Mouse (Mus musculus): Measurements from ENCODE around the gene CN725425. TPM values are rescaled to one million over a fixed set of nuclear protein-coding genes. Genes with fewer than 3 reads are reported as not detected.

Gene CN725425
- not detected in 2 replicates for total RNA-seq (2017)

DNA sequence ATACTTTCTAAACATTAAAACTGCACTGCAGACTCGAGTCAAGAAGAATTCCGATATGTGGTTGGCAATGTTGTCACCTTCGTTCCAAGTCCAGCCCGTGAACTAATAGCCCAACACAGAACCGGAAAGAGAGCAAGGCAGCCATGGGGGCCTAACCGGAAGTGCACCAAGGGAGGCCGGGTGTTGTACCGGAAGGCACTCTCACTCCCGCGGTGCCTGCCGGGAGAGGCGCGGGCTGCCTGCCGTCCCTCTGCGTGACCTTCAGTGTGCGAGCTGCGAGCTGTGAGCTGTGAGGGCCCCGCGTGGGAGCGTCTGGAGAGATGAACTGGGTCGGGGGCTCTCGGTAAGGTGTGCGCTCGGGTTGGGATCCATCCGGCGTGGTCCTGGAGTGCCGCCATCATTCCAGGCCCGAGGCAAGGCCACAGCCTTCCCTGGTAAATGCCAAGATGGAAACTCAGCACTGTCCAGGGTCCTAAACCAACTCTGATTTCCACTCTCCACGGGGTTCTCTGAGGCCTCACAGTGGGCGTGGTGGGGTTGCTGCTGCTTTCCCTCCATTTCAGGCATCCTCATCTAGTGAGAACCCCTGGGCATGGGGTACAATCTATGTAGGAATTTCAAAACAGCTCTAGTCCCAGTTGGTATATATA lies at the start of gene CN725425:
TSS of gene CN725425 (plus strand) at position 239 of the 650 bp plus-strand sequence.
- no peak for ATAC-seq (replicated peaks in 1 of 2; ENCODE audit: insufficient read depth in 1 of 2, low FRiP score in 2 of 2, low TSS enrichment in 1 of 2, low read depth in 1 of 2, poor library complexity in 2 of 2, severe bottlenecking in 2 of 2)

DNA sequence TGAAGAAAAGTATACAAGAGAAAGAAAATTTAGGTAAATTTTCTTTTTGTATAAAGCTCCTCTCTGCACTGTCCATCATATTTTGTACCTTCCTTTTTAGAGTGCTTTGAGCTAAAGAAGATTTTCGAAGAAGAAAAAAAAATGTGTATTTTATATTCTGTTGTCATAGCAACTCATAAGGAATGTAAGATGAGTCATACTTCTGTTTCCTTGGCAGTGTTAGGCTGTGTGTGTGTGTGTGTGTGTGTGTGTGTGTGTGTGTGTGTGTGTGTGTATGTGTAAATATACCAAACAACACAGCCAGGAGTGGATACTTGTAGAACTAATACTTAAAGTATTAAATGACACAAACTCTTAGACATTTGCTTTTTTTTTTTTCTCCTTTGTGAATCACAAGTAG lies 46.7 kb upstream of the CN725425 start:
- ATAC-seq (replicated peaks in 1 of 2; ENCODE audit: insufficient read depth in 1 of 2, low FRiP score in 2 of 2, low TSS enrichment in 1 of 2, low read depth in 1 of 2, poor library complexity in 2 of 2, severe bottlenecking in 2 of 2): peak in 1 of 2 experiments; percentile 22; a peak in 1 of 4 replicates

DNA sequence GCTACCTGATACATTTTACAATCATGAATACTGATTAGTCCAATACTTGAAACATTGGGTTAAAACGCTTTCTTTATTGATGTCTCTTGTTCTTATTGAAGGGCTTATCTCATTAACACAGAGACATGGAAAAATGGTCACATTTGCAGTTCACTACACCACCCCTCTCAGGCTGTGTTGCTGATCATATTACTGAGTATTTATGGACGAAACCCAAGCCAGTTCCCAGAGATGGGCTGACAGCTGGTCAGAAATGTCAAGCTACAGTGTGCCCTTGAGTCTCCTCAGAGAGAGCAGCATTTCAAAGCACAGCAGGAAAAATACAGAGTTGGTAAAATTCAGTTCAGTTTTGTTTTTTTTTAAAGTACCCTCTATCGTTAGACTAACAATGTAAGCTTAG lies 46.0 kb upstream of the CN725425 start:
- no peak for ATAC-seq (replicated peaks in 1 of 2; ENCODE audit: insufficient read depth in 1 of 2, low FRiP score in 2 of 2, low TSS enrichment in 1 of 2, low read depth in 1 of 2, poor library complexity in 2 of 2, severe bottlenecking in 2 of 2)

DNA sequence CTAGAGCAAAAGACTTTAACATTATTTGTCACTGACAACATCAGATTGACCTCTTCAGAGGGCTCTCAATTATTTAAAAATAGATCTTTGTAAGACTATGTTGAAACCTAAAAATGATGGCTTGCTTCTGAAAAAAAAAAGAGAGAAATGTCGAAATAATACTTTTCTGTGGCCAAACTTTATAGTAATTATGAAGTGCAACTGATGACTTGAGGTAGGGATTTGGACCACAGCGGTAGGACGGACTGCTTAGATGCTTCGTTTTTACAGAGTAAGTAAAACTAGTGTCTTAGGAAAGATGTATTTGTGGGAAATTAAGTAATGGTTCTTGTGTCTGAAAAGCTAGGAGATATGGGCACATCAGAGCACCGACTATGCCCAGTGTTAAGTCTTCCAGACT lies 38.1 kb upstream of the CN725425 start:
- no peak for ATAC-seq (replicated peaks in 1 of 2; ENCODE audit: insufficient read depth in 1 of 2, low FRiP score in 2 of 2, low TSS enrichment in 1 of 2, low read depth in 1 of 2, poor library complexity in 2 of 2, severe bottlenecking in 2 of 2)

DNA sequence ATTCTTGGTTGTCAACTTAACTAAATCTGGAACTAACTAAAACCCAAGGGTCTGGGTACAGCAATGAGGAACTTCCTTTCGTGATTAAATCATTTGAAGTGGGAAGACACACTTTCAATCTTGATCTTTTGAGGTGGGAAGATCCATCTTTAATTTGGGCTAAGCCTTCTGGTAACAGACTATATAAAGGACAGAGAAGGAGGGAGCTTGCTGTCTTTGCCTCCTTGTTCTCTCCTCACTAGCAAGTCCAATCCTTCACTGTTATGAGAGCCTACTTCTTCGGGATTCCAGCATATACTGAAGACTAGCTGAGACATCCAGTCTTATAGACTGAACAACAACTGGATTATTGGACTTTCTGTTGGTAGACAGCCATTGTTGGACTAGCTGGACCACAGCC lies 35.8 kb upstream of the CN725425 start:
- ATAC-seq (replicated peaks in 1 of 2; ENCODE audit: insufficient read depth in 1 of 2, low FRiP score in 2 of 2, low TSS enrichment in 1 of 2, low read depth in 1 of 2, poor library complexity in 2 of 2, severe bottlenecking in 2 of 2): no peak

DNA sequence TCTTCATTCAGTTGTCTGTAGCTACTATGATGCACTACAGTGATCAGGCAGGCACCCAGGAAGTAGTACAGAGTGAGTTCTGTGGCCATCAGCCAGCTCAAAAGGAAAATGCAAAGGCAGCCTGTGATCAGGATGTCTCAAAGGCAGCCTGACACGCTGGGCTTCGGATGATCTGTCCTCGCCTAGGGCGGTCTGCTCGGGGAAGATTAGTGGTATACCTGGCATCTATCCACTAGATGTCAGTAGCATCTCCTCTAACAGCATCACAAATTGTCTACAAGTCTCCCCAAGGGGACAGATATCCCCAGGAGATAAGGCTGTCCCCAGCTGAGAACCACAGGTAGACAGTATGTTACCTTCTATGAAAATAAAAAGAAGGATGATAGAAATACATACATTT lies 34.3 kb upstream of the CN725425 start:
- ATAC-seq (replicated peaks in 1 of 2; ENCODE audit: insufficient read depth in 1 of 2, low FRiP score in 2 of 2, low TSS enrichment in 1 of 2, low read depth in 1 of 2, poor library complexity in 2 of 2, severe bottlenecking in 2 of 2): peak; percentile 67 to 81

DNA sequence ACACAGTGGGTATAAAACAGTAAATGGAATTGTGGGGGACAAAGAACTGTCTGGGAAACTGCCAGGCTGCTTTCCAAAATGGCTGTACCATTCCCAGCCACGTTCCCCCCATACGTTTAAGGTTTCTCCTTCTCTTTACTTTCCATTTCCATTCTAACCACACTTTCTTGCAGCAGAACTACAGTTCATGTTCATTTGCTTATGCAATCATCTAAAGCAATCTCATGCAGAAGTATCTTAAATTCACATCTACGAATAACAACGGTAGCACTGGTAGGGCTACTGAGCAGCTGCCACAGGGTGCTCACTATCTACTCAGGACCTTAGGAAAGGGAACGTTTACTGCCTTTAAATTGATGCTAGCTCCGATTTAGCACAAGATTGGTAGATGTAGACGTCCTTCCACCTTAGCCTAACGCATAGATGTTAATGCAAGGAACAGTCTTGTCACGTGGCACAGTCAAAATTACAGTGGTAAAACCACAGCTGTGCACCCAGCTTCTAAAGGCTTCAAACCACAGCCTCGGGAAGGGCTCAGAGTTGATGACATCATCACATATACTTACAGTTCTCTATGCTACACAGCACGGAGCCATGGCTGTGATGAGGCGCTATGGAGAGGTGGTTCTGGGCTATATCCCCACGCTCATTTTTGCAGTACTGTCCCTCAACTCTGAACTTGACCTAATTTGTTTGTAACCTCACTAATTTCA lies 31.3 kb upstream of the CN725425 start:
- ATAC-seq (replicated peaks in 1 of 2; ENCODE audit: insufficient read depth in 1 of 2, low FRiP score in 2 of 2, low TSS enrichment in 1 of 2, low read depth in 1 of 2, poor library complexity in 2 of 2, severe bottlenecking in 2 of 2): peak; percentile 65 to 70; a peak in 3 of 4 replicates

DNA sequence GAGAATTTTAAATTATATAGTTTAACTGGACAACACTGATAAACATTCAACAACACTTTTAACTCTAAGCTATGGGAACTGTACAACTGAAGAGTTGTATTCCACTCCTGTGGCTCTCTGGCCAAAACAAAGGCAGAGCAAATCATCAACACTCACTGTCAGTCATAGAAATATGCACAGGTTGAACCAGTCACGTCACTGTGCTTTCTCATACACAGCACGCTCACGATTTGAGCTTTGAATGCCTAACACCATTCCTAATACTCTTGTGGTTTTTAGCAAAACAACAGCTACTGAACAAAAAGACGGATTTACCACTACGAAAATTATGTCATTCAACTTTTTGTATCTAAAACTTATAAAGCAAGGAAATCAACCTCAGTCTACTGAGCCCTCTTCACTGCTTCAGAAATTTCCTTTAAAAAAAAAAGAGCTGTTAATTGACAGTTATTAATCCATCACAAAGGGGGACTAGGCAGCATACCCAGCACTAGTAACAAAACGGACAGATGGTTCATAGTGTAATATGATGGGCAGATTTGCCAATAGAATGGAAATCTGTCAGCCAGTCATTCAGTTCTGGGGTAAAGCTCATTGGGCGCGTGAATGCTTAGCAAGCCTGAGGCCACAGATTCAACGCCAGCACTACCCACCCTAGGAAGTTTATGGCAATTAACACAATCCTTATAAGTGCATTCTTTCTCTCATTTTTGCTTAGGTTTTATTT lies 28.5 kb upstream of the CN725425 start:
- no peak for ATAC-seq (replicated peaks in 1 of 2; ENCODE audit: insufficient read depth in 1 of 2, low FRiP score in 2 of 2, low TSS enrichment in 1 of 2, low read depth in 1 of 2, poor library complexity in 2 of 2, severe bottlenecking in 2 of 2)

DNA sequence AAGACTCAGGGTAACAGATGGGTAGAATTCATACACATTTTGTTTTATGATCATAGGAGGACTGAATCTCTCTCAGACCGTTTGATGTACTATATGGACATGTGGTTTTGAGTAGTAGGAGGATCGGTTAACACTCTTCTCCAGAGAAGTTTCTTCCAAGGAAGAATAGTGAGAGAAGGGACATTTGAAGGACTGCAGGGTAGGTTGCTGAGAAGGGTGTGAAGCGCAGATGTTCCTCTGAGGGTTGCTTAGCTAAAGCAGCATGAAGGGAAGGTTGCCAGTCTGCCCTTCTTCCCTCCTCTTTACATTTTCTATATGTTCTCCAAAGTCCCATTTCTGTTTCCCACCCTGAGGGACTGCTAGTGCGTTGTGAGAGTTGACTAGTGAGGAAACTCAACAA lies 28.0 kb upstream of the CN725425 start:
- ATAC-seq (replicated peaks in 1 of 2; ENCODE audit: insufficient read depth in 1 of 2, low FRiP score in 2 of 2, low TSS enrichment in 1 of 2, low read depth in 1 of 2, poor library complexity in 2 of 2, severe bottlenecking in 2 of 2): no peak

DNA sequence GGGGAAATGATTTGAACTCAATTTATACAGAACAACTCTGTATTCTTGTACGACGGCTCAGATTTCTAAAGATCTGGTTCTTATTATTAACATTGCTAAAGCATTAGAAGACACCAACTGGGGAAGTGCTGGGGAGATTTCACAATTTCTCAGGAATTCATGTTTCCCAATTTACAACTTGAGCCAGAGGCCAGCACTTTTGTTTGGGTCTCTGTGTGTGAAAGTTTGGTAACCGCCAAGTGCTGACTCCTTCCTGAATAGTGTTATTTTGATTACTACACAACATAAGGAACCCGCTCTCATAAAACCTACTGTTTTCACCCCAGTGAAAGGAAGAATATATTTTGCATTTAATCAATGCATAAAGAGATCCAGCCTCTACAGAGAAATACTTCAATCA lies 27.1 kb upstream of the CN725425 start:
- peak in 1 of 2 experiments; percentile 55; a peak in 1 of 4 replicates for ATAC-seq (replicated peaks in 1 of 2; ENCODE audit: insufficient read depth in 1 of 2, low FRiP score in 2 of 2, low TSS enrichment in 1 of 2, low read depth in 1 of 2, poor library complexity in 2 of 2, severe bottlenecking in 2 of 2)

DNA sequence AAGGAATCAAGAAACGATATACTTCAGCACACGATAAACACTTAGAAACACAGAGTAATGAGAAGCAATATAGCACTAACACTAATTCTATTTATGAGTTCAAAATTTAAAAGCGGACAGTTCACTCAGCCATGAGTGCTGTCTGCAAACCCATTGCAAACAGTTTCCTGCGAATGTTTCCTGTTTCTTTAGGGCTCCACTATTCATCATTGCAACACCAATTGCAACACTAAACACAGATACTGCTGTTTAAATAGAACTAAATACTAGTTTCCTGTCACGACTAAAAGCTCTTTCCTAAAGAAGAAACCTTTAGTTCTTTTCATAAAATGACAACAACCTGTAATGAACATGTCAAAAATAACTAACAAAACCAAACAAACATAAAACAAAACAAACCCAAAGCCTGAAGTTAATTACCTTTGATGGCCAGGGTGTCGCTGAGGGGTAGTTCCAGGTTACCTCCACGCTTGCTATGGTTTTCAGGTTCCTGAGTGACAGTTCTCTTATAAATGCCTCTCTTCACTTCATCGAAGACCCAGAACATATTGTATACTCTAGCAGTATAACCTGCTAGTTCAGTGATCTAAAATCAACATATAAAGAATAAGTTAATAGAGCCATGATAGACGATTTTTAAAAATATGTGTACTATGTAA lies 20.5 kb upstream of the CN725425 start:
- ATAC-seq (replicated peaks in 1 of 2; ENCODE audit: insufficient read depth in 1 of 2, low FRiP score in 2 of 2, low TSS enrichment in 1 of 2, low read depth in 1 of 2, poor library complexity in 2 of 2, severe bottlenecking in 2 of 2): peak; percentile 81 to 83; a peak in 3 of 4 replicates

DNA sequence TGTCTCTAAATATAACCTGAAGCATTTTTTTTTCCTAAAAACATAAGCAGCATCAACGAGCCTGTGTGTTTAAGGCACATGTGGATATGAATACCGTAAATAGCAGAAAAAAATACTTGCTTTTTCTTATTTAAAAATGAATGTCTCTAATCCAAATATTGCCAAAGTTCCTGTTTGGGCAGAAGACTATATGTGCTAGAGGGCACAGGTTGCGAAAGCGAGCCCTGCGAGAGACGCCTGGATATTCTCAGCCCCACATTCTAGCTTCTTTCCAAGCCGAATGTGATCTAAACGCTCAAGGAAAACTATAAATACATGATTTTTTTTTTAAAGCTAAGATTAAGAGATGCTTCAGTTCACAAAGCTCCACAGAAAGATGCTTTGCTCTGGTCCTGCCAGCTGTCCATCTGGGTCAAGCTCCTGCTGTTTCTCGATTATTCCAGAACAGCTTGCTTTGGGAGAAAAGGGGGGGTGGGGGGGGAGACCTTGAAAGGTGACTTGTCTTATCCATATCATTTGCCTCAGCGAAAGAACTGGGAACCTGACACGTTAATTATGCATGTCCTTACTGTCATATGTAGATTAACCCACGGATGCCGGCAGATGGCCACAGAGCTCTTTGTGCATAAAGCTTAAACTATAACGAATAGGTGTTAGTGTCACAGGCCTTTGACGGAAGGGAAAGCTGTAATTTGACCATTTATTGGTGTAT lies 19.2 kb upstream of the CN725425 start:
- no peak for ATAC-seq (replicated peaks in 1 of 2; ENCODE audit: insufficient read depth in 1 of 2, low FRiP score in 2 of 2, low TSS enrichment in 1 of 2, low read depth in 1 of 2, poor library complexity in 2 of 2, severe bottlenecking in 2 of 2)

DNA sequence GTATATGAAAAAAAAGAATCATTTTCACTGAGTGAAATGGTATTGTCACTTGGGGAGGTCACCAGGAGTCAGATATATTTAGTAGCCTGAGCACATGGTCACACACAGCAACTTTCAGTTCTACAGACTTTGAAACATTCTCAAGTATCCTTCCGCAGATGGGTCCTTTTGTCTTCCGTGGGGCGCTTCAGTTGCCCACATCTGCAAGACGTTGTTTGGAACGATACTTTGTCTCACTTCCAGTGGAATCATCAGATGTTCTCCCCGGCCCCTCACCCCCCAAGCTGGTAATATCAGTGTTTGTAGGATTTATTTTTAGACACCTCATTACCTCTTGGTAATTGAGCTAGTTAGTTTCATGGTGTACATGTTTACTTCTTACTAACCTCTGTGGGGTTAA lies 12.9 kb upstream of the CN725425 start:
- ATAC-seq (replicated peaks in 1 of 2; ENCODE audit: insufficient read depth in 1 of 2, low FRiP score in 2 of 2, low TSS enrichment in 1 of 2, low read depth in 1 of 2, poor library complexity in 2 of 2, severe bottlenecking in 2 of 2): no peak

DNA sequence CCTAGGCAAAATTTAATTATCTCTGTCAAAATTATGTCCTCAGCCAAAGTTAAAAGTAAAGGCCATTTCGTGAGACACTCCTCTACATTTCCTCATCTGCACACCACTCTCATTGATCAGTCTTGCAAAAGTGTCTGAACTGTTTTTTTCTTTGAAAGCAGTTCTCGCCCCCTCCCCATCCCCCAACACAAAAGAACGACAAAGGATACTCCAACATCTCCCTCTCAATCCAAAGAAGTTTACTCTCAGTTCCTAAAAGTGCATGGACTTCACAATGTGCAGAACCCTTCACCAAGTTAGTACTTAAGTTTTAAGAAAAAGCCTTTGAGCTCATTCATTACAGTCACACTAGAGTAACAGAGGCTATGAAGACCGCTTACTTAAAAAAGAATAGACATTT lies 9.3 kb upstream of the CN725425 start:
- no peak for ATAC-seq (replicated peaks in 1 of 2; ENCODE audit: insufficient read depth in 1 of 2, low FRiP score in 2 of 2, low TSS enrichment in 1 of 2, low read depth in 1 of 2, poor library complexity in 2 of 2, severe bottlenecking in 2 of 2)

DNA sequence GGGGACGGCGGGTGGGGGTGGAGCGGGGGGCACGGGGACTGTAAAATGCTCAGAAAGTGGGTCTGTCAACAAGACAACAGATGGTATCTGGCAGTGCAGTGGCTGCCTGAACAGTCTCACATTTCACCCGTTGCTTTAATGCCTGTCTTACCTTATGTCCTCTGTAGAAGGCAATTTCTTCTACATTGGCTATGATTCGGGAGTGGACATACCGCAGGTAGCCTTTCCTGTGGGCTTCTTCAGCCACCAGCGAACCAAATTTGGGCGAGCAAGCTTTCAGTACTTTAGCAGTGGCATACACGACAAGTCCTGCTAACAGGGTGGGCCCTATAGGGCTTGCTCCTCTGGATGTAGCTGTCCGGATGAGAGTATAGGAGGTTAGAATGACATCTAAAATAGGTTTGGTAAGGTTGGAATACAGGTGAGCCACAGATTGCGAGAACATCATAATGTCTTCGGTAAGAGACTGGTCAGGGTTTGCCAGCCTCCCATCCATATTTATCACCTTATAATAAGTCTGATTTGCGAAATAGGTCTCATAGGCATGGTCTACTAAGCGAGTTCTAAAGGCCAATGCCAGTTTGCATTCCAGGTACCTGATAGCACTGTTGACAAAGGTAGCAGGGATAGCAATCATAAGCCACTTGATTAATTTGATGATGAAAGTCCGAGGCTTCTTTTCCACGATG lies 8.6 kb upstream of the CN725425 start:
- ATAC-seq (replicated peaks in 1 of 2; ENCODE audit: insufficient read depth in 1 of 2, low FRiP score in 2 of 2, low TSS enrichment in 1 of 2, low read depth in 1 of 2, poor library complexity in 2 of 2, severe bottlenecking in 2 of 2): no peak

DNA sequence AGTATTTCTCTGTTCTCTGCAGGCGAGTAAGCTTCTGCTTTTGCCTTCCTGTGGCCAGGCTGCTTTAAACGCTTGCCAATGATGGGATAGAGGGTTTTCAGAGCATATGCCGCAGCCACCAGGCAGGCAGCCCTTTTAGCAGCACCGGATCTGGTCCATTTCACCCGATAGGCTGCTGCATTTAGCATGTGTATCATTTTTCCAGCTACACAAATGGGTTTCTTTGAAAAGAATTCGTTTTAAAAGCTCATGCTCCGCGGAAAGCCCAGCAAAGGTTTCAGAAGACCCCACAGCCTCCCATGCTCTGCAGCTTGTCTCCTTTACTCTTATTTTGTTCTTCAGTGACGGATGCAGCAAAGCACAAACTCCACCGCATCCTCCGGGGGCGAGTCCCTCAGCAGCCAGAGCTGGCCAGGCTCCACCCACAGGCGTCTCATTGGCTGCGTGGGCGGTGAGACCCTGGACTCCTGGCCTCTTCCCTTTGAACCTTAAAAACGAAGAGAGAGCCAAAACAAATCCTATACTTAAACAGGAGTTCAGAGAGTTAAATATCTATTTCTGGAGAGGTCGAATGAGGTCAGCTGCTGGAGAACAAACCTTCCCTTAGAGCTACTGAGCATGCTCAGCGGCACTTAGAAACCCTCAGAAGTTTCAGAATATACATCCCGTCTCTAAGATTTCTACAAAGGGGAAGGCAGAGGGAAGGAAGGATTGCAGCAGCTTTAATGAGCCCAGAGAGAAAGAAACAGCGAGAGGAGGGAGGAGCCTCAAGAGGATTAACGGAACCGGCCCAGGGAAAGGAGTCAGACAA lies 7.7 kb upstream of the CN725425 start, which contains the start of gene Abcd2:
TSS of gene Abcd2 (minus strand) at position 388 of the 811 bp plus-strand sequence.
- peak; percentile 90 to 94 for ATAC-seq (replicated peaks in 1 of 2; ENCODE audit: insufficient read depth in 1 of 2, low FRiP score in 2 of 2, low TSS enrichment in 1 of 2, low read depth in 1 of 2, poor library complexity in 2 of 2, severe bottlenecking in 2 of 2)
